Mouse (Mus musculus): ENCODE measurements around the gene Gabrd.

Gene Gabrd

DNA sequence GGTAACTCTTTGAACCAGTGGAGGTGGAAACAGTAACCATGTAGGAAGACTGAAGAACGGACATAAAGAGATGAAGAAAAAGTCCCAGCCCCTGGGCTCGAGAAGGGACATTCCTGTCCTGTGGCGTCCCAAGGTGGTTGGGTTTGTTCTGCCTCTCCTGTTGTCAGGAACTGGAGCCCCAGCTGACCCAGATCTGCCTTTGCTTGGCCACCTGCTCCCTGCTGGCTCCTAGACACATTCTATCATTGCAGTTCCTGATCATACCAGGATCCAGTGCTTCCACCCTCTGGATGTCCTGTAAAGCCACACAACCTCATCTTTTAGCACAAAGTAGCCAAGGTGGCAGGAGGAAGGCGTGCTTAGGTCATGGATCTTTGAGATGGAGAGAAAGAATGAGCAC lies 14.6 kb downstream of the Gabrd start:
- intact Hi-C loops (cut with DNase I), result no loop called here

DNA sequence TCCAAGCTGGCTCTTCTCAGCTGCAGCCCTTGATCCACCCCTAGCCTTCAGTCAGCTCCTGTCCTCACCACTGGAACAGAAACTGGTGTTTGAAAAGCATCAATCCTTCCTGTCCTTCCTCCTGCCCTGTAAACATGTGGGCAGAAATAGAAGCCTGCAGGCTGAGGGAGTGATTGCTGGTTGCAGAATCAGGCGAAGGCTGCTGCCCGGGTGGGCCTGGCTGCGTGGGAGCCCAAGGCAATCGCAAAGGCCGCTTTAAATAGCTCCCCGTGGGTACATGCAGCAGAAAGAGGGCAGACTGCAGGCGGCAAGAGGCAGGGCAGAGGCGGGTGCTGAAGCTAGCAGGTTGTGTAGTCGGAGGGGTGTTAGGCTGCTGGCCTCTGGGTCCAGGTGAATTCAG lies 15.2 kb downstream of the Gabrd start:
- intact Hi-C loops (cut with DNase I), result no loop called here

DNA sequence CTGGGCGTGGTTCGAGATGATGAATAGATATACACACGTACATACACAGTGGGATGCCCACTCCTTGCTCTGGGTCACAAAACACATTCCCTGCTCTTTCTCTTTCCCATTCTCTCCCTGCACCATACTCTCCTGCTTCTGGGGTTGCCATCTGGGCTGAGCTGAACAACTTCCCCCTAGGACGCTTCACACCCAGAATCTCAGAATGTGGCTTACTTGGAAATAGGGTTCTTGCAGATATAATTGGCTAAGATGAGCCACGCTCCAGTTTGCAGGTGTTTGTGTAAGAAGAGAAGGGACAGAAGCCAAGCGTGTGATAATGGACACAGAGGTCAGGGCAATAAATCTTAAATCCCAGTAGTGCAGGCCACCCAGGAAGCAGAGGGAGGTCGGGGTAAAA lies 15.9 kb downstream of the Gabrd start:
- intact Hi-C loops (cut with DNase I), result no loop called here

DNA sequence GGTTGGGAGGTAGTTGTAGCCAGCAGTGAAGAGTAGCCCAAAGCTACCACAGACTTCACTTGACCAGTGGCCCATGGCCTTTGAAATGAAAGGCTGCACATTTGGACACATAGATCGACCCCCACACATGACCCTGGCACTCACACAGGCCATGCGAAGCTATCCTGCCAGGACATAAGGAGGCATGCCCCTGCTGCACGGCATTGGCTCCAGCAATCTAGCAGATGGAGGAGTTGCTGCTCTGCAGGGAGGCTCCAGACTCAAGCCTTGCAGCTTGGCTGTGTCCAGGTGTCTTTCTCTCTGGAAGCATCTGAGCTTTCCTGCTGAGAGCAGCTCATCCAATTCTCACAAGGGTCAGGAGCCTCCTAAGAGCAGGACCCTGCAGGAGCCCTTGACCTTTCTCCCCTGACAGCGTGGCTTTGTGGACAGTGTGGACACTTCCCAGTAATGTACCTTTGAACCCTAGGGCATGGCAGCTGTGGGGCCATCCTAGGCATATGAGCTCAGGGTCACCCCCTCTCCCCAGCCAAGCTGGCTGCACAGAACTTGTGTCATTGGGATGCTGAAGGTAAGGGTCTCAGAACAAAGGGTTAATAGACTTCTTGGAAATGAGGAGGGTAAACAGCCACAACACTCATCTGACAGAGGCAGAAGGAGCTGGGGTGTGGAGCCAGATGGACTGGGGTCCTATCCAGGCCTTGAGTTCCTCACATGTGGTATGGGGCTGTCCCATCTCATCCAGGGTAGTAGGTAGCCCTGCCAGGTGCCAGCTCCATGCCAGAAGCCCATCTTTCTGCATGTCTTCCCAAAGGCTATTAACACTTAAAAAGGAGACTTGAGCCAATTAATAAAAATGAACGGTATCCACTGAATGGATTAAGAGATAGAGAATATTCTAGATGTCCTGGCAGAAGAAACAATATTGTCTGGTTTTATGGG lies 25.8 kb downstream of the Gabrd start:
- intact Hi-C loops (cut with DNase I), result no loop called here

DNA sequence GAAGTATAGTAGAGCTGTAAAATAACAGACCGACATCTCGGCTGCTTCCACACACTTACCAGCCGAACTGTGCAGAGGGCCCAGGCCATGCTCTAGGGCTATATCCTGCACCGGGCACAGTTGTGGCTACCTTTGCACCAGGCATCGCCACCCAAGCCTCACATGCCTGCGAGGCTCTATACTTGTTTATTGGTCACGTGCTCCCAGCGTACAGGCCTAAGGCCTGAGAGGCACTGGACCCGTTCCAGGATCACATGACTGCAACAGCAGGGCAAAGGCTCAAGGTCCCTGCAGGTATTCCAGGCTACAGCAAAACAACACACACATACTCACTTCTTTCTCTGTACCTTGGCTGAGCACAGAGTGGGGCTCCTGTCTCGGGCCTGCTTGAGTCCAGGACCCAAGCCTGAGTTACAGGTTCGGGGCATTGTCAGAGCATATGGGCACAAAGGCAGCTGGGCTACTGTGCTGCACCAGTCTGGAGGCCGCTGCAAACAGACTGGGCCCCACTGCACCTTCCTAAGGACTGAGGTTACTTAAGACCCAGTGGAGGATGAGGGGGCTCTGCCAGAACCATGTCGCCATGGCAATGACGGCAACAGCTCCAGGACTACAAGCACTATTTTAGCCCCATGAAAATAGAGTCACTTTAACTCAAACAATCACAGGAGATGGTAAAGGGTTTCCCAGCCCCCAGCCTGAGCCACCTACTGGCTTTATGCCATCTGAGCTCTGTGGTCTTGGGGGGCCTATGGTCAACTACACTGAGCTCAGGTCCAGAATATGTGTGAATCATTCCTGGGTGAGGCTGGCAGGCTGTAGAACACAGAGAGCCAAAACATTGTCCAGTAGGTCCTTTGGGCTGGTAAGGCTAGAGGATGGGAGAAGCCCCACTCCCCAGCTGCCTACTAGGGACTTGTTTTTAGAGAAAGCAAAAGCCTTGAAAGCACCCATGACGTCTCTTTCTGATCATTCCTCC lies 26.9 kb downstream of the Gabrd start:
- intact Hi-C loops (cut with DNase I), result no loop called here

DNA sequence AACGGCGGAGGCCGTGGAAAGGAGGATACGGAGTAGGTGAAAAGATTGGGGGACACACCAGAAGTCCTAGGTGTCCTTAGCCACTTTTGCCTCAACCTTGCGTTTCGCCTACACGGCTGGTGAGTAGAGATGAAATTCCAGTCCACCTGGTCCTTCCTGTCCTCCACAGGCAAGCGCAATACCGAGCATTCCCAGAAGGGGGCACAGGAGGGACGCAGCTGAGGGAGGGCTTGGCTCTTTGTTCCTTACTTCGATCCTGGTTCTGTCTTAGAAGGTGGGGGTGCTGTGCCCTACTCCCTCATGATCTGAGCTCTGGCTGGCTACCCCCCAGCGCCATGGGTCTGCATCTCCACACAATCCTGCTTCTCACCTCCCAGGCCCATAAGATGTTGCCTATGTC lies 29.2 kb downstream of the Gabrd start:
- intact Hi-C loops (cut with DNase I), result loop anchor here (2.0 kb wide), 1 partner anchor 40 kb away; the partner anchor contains the start of gene Cfap74

DNA sequence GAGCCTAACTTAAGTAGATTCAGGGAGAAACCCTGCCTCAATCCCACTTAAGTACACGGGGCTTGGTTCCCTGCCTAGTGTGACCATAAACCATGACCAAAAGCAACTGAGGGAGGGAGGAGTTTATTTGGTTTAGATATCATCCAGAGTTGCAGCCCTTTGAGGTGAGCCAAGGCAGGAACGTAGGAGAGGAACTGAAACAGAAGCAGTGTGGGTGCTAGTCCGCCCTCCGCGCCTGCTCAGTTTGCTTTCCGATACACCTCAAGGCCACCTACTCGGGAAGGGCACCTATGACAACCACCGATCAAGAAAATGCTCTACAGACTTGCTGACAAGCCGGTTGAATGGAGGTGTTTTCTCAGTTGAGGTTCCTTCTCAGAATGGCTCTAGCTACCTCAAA lies 30.2 kb downstream of the Gabrd start:
- intact Hi-C loops (cut with DNase I), result loop anchor here (2.0 kb wide), 1 partner anchor 41 kb away; the partner anchor contains the start of gene Cfap74

DNA sequence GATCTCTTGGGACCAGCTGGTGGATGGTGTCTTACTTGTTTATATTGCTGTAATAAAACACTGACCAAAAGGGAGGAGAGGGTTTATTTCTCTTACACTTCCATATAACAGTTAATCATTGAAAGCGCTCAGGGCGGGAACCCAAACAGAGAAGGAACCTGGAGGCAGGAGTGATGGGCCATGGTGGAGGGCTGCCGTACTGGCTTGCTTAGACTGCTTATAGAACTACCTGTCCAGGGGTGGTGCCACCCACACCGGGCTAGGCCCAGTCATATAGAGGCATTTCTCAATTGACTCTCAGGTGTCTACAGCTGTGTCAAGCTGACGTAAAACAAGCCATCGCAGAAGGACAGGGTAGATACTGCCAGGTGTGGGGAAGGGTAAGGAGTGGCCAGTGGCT lies 31.1 kb downstream of the Gabrd start:
- intact Hi-C loops (cut with DNase I), result no loop called here

DNA sequence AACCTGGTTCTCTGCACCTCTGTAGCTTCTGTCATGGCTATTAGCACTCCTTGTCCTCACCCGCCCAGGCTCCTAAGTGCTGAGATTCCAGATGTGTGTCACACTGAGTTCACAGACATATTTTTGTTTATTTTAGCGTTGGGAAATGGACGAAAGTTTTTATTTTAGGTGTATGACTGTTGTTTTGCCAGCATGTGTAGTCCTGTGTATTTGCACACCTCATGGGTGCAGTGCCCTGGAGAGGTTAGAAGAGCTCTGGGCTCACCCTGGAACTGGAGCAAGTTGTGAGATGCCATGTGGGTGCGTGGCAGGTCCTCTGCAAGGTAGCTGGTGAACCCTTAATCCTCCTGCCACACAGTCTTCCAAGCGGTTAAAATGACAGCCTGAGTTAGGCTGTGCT lies 35.5 kb downstream of the Gabrd start:
- intact Hi-C loops (cut with DNase I), result no loop called here

DNA sequence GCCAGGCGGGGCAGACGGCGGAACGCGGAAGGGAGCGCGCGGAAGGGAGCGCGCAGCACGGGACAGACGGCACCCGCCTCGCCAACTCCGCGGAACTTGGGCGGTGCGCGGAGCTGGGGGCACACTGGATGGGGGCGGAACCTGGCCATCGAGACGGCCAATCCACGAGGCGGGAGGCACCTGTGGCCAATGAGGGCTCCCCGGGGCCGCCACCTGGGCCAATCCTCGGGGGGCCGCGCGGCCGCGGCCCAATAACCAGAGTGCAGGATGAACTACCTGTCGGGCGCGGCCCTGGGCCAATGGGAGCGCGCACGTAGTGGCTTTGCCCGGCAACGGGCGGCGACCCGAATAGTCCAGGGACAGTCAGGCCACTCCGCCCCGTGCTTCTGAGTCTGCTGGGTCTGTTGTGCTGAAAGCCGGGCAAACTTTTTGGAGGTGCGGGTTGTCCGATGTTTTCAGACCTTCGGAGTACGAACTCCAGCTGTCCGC lies 36.6 kb downstream of the Gabrd start, which contains the start of gene Prkcz:
TSS of gene Prkcz (minus strand) at position 59 of the 489 bp plus-strand sequence.
- intact Hi-C loops (cut with DNase I), result no loop called here

DNA sequence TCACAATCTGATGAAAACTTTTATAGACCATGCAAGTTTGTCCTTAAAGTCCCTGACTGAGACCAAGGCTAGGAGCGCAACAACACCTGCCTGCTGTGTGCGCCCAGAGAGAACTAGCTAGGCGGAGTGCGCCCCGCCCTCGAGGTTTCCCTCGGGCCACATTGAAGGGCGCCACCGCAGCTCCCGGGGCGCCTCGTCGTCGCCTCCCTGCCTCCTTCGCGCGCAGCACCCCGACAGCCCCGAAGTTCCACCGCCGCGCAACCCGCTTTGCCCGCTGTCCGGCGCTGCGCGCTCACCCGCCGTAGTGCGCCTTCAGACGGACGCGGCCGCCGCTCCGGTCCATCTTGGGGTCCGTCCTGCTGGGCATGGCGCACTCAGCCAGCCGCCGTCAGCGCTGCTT lies 37.1 kb downstream of the Gabrd start:
- intact Hi-C loops (cut with DNase I), result no loop called here

DNA sequence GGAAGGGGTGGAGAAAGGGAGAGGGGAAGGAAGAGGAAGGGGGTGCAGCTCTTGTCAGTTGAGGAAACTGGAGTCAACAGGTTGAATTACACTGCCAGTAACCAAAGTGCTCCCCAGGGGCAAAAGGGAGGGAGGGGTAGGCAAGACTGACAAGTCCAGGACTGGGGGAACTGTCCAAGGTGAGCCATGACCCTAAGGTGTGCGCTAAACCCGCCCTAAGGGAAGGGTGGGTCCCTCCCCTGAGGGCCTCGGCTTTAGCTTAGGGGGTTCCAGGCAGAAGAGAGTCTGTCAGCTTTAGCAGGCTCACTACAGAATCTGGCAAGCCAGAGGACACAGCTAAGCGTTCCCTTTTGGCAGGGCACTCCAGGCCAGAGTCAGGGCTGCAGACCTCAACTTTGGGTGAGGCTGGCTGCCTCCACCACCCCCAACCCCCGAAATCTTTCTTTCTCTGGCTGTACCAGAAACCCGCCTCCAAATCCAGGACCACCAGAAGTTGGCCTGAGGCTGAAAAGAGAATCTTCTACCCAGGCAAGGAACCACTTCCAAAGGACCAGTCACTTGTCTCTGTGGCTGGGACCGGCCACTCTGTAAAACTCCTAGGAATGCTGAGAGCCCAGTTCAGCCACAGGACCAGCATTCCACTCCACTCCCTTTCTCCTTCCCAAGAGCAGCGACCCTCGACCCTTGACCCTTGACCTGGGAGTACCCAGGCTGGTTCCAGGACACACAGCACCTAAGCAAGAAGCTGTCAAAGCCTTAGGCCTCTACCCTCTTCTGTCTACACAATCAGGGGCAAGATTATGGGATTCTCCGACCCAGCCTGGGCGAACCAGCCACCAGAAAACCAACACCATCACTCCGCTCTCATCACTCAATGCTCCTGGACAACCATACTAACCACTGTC lies 38.1 kb downstream of the Gabrd start:
- intact Hi-C loops (cut with DNase I), result no loop called here

DNA sequence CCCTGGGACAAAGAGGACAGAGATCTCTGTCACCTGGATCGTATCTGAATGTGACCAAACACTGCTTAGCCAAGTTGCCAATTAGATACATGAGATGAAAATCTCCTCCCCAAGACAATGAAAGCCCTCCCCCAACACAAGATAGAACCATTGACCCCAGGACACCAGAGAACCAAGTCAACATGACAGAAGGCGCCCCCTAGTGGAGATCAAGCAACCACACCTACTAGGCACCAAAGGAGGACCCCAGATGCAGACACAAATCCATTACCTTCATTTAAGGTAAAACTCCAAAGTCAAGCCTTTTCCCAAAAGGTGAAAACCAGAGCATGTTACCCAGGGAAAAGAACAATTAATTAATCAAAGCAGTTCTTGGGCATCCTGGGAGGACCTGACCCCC lies 40.3 kb downstream of the Gabrd start:
- intact Hi-C loops (cut with DNase I), result no loop called here

DNA sequence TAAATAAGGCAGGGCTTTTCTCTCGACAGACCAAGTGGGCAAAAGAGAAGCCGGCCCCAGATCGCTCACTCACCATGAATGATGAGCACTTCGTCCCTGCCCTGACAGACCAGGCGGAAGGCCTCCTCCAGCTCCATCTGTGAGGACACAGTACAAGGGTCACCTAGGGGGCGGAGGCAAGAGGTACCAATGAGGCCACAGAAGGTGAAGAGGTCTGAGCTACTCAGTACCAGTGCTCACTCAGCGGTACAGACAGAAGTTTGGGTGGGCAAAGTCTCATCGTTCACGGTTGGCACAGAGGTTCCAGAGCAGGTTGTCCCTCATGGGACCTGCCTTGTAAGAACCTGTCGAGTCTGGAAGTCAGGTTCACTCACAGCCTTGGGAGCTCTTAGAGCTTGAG lies 41.6 kb downstream of the Gabrd start:
- intact Hi-C loops (cut with DNase I), result no loop called here

DNA sequence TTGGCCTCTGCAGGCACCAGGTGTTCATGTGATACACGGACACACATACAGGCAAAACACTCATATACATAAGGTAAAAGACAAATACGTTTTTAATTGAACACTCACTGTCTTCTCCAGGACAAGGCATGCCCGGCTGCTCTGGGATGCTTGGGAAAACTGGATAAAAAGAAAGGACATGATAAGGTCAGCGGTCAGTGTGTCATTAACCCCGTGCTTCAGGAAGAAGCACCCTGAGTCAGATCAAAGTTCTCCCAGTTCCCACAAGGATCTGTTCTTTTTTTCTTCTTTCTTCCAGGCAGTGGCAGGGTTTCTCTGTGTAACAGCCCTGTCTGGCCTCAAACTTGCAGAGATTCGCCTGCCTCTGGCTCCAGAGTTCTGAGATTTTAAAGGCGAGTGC lies 43.4 kb downstream of the Gabrd start:
- intact Hi-C loops (cut with DNase I), result no loop called here

DNA sequence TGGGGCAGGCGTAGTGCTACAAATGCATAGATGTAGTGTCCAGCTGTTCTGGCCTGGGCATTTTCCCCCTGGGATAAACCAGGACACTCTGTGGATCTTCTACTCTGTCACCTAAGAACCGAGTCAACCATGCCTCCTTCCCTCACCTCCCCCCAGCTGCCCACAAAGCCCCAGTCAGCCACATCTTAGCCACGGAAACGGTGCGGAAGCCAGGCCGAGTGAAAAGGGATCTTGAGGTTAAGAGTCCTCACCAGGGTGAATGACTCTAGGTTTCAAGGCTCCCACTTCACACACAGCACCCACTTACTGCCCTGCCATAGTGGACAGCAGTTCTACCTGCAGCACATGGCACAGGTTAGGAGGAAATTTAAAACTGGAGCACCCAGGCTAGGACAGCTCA lies 43.9 kb downstream of the Gabrd start:
- intact Hi-C loops (cut with DNase I), result no loop called here

DNA sequence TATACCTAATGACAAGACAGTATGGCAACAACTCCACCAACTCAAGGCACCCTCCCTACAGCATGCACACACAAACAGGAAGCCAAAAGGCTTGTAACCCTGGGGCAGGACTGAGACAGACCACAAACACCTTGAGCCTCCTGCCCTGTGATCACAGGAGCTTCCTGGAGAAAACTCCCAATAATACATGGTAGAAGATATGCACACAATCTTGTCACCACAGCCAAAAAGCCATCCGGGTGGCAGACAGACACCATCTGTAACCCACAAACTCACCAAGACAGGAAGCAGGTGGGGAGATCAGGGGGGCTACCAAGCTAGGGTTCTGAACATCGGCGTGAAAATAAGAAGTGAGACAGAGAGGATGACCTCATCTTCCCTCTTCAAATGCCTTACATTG lies 45.3 kb downstream of the Gabrd start:
- intact Hi-C loops (cut with DNase I), result no loop called here

DNA sequence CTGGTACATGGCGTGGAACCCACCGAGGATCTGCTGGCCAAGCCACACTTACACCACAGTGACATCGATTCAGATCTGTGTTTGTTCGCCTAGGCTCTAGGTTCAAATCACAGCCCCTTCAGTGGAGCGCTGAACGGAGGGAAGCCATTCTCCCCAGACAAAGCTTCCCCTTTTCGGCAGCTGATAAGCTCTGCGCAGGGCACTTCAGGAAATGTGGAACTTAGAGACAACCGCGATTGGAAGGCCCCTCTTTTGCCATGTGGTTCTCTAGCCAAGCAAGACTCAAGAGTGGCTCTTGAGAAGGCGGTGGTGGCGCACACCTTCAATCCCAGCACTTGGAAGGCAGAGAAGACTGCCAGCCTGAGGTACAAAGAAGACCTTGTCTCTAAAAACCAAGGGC lies 51.6 kb downstream of the Gabrd start:
- intact Hi-C loops (cut with DNase I), result no loop called here

DNA sequence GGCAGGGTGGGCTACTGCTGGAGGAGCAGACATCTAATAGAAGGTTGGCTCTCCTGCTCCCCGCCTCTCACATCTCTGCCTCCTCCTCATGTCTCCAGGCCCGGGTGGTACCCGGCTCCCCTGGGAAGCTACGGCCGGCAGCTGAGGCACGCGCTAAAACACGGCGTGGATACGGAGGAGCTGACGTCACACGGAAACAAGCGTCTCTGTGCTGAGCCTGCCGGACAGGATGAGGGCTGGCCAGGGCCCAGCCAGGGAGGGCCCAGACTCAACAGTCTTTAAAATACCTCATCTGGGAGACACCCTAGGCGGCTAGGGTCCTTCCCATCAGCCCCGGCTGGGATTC lies 52.3 kb downstream of the Gabrd start:
- intact Hi-C loops (cut with DNase I), result no loop called here

DNA sequence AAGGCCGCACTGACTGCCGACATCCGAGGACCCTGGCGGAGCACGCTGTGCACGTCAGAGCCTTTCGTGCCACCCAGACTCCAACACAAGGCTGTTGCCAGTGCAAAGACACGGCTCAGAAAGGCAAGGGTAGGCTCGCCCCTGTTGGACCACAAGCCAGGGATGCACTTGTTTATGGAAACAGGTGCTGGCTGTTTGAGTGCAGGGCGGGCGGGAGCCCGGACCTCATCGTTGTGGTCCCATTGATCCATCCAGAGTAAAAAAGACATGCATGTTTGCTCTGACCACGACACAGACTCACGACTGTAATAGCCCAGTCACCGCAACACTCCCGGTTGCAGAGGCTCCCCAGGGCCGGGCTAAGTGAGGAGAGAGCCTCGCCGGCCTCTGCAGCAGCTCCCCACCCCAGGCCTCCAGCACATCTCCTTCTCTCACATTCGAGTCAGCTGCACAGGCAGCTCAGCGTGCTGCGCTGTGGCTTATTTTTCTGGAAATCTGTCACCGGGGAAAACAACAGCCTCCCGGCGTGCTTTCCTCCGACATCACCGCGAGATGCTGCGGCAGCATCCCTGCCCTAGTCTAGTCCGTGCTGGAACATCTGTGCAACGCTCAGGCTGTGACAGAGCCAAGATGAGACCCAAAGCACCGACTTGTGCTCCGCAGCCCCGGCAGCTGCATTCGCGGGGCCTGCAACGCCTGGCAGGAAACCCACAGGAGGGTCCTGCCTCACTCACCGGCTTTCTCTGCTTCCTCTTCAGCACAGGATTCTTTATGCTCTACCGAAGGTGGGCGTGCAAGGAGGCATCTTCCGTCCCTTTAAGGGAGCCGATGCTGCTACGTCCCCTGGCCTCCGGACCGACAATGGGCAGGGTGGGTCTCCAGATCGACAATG lies 53.0 kb downstream of the Gabrd start:
- intact Hi-C loops (cut with DNase I), result no loop called here

Measured in adrenal gland (tissue).